Mouse (Mus musculus) spleen, adult 2 months (tissue): Measurements from ENCODE around the gene Wfdc3.

Experiments
- CTCF ChIP-seq: fragments of 200-500 bp; IDR thresholded peaks from 2 replicates; pipeline ENCODE4 v1.5.1; 2011; ENCODE audit warnings: mild to moderate bottlenecking, inconsistent platforms; ENCODE audit not compliant: insufficient read depth, insufficient read length, insufficient replicate concordance; ENCODE audit errors: extremely low read depth
- POLR2A ChIP-seq: fragments of 200-500 bp; IDR thresholded peaks from 2 replicates; pipeline ENCODE4 v1.6.1; 2011; ENCODE audit warnings: low read depth, low read length, inconsistent platforms

DNA sequence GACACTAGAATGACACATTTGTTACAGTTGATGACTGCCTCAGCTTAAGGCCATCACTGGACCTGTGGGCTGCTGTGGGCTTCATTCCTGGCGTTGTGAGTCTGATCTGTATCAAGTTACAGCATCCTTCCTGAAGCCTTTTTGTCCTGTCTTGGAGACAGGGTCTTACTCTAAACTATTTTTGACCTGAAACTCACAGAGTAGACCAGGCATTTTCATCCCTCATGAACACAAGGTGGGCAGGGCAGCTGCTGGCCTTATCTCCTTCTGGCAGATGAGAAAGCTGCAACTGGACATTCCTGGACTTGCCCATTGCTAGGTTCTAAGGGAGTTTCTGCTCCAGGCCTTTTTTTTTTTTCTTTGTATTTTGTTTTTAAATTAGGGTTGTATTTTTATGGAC, 13.0 kb upstream of the Wfdc3 start:
- TF ChIP-seq CTCF (no peak), POLR2A (no peak)
